Mouse (Mus musculus) gastrocnemius, adult 18-20 months (tissue): ENCODE results near the gene 1700010B08Rik. TPM values are rescaled to one million over a fixed set of nuclear protein-coding genes. Genes with fewer than 3 reads are reported as not detected.
"Not testable (repeated sequence)": the region's sequence is repeated elsewhere in the genome, so short reads cannot be mapped to it uniquely, and the experiment has no call there.

Experiments
- DNase-seq: peaks from one replicate; pipeline ENCODE4 v3.0.0; 2021; ENCODE audit warnings: low spot score
- long read RNA-seq, 2 experiments: library from polyadenylated mRNA; stranded (forward); transcript quantifications; one replicate each; pipeline ENCODE4 v2.0.0; 2021
- total RNA-seq, 2 experiments: library from RNA; stranded (reverse); gene quantifications; 2 replicates each; pipeline ENCODE4 v1.2.3; 2021

The 1700010B08Rik gene
- total RNA-seq = not detected
- long read RNA-seq, experiment 1 = 0 reads
- long read RNA-seq, experiment 2 = 0 reads

DNA sequence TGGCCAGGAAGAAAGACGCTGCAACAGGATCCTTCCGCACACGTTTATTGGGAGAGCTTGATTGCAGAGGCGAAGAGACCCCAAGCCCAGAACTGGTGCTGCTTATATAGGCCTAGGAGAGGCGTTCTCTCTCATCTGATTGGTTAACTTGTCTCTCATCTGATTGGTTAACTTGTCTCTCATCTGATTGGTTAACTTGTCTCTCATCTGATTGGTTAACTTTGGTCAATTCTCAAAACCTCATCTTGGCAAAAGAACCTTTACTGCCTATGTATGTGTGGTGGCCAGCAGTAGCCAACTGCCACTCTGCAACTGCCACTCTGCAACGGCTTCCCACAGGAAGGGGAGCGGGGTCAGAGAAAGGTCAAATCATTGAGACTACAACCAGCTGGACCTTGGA lies at the start of gene 1700010B08Rik:
1700010B08Rik (plus strand) TSS at position 301 of the 400 bp plus-strand sequence.
- not testable (repeated sequence) for DNase-seq

DNA sequence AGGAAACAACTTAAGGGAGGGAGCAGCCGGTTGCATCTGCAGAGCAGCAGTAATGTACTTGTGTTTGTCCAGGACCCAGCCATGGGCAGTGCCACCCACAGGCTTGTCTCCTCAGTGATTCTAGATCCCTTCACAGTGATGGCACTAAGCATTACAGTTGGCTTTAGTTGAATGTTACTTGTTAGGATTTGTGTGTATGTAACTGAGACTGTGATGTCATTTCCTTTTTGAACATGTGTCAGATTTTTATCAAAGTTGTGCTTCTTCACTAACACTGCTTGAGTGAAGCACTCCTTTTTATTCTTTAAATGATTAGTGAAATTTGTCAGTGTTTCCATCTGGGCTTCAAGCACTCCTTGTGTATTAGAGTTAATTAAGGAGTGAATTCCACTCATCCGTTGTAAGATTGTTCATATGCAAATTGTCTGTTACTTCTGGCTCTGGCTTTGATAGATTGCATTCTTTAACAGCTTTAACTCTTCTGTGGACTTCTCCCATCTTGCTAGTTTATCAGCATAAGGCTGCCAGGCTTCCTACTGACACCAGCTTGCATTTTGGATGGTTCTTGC lies 46.8 kb upstream of the 1700010B08Rik start:
- DNase-seq = no peak

DNA sequence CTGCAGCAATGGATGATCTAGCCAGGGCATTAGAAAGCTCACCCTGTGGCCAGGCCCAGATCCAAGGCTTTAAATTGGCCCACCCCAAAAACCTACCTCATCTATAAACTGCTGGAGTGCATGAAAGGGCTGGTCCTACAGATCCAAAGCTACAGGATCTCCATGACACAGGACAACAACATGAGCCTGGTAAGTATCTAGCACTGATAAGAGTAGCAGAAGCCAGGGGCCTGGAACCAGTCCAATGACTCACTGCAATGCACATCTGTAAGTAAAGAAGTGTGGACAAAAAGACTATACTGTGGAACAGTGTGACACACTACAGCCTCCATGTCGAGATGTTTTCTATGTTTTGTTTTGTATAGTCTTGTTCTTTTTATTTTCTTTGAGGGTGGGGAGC lies 45.7 kb upstream of the 1700010B08Rik start:
- no peak for DNase-seq

- DNase-seq = no peak
Measured at GRCm38 (mm10) chr2:173678593-173678992, 40.6 kb upstream of the 1700010B08Rik start.

DNA sequence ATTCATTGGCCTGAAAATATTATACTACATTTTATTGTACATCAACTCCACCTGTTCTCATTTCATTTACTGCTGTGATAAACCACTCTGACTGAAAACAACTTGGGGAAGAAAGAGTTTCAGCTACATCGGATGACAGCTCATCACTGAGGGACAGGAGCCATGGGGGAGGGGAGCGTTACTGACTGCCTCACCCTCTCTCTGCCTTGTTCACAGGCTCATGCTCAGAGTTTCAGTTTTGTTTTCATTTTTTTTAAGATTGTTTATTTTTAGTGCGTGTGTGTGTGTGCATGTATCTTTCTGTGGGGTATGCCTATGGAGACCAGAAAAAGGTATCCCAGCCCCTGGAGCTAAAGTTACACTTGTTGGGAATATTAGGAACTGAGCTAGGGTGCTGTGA lies 40.0 kb upstream of the 1700010B08Rik start:
- no peak for DNase-seq

DNA sequence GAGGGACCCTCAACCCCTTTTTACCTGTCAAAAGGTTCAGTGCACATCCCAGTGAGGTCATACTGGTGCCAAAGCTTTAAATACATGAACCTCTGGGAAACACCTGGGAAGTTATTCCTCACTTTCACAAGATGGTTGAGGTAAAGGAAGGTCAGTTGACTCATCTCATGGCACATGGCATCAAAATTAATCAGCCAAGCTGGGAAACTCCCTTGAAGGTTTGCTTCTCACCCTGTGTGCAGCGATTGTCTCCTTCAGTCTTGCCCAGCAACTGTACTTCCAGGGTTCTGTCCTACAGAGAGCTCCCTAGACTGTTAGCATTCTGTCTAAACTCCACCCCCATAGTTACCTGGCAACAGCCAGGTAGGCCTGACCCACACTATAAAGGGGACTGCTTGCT lies 39.1 kb upstream of the 1700010B08Rik start:
- DNase-seq = no peak

GRCm38 (mm10) chr2:173682773-173683172 lies 36.4 kb upstream of the 1700010B08Rik start:
- no peak for DNase-seq

DNA sequence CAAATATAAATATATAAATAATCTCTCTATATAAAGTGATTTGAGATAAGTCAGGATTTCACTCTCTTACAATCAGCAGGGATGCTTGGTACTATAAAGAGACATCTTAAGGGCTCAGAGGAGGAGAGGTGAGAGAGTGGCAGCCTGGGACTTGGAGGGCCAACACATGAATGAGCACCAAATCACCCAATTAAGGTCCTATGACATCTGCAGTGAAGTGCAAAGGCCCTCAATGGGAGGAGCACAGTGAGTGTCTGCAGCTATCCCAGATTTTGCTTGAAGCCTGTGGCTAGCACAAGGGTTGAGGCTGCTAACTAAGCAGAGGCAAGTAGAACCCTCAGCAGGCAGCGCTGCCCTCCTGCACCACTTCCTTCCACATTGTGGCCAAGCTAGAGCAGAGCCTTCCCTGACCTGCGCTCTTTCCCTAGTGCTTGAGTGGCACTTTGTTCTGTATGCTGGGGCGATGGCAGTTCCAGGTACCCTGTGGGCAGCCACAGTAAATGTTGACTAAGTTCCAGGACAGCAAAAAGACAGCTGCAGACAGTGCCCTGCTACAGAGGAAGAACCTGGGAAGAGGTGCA lies 33.3 kb upstream of the 1700010B08Rik start:
- DNase-seq = no peak

DNA sequence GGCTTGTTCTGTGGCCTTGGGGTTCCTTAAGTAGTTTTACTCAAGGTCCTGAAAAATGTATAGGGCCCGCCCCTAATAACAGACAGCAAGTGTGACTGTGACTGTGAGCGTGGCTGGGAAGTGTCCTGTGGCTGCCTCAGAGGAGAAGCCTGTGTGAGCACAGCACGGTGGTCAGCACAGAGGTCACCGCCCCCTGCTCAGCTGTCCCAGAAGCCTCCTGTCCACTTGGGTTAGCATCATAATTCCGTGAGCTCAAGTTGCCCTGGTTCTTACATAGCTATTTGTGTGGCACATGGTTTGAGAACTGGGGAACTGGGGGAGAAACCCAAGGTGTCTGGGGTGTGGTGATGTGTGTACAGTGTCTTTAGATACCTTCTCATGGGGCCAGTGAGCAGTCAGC lies 31.9 kb upstream of the 1700010B08Rik start:
- DNase-seq = no peak

DNA sequence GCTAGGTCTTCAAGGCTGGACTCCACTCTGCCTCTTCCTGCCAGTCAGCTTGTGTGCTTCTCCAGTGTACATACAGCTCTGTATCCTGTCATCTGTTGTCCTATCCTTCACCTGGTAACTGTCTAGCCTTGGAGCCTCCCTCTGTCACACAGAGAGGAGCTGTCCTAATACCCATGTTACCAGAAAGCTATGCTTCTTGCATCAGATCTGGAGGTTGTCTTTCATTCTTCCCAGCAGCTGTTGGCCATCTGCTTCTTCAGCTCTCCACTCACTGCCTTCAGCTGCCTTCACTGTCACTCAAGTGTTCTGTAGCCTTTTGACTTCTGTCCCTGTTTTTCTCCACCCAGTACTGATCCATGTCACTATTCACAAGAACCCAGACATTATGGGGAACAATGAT lies 29.4 kb upstream of the 1700010B08Rik start:
- DNase-seq = no peak

- DNase-seq = no peak
Measured at GRCm38 (mm10) chr2:173691748-173692147, 27.5 kb upstream of the 1700010B08Rik start.

- no peak for DNase-seq
Measured at GRCm38 (mm10) chr2:173692693-173693092, 26.5 kb upstream of the 1700010B08Rik start.

DNA sequence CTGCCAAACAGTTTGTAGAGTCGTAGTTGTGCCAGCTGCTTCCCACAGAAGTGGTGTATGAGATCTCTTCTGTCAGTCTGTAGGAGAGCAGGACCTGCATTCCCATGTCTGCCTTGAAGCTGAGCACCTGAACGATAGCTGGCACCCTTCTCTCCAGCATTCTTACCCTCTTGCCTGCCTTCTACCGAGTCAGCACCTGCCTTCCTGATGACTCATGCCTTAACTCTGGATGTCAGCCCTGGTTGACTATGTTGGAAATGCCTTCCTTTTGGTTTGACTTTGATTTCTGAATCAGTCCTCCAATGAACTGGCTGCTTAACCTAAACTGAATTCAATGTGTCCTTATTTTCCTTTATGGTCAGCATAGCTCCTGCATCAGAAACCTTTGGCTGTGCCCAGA lies 20.4 kb upstream of the 1700010B08Rik start:
- no peak for DNase-seq

- no peak for DNase-seq
Measured at GRCm38 (mm10) chr2:173702096-173702866, 16.9 kb upstream of the 1700010B08Rik start.

DNA sequence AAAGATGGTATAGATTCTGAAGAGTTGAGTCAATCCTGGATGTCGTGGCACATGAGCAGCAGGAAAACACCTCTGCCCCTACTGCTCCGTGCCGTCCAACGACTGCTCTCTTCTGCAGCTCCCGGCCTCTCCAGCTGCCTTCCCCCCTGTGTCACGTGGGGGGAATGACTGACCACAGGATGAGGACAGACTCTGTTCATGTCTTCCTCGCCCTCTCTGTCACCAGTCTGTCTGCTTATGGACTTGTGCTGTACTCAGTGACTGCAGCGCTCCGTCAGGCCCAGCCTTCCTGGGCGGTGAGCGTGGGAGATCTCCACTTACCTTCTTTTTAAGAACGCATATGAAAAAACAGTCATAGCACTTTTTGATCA lies 16.4 kb upstream of the 1700010B08Rik start:
- DNase-seq = no peak

DNA sequence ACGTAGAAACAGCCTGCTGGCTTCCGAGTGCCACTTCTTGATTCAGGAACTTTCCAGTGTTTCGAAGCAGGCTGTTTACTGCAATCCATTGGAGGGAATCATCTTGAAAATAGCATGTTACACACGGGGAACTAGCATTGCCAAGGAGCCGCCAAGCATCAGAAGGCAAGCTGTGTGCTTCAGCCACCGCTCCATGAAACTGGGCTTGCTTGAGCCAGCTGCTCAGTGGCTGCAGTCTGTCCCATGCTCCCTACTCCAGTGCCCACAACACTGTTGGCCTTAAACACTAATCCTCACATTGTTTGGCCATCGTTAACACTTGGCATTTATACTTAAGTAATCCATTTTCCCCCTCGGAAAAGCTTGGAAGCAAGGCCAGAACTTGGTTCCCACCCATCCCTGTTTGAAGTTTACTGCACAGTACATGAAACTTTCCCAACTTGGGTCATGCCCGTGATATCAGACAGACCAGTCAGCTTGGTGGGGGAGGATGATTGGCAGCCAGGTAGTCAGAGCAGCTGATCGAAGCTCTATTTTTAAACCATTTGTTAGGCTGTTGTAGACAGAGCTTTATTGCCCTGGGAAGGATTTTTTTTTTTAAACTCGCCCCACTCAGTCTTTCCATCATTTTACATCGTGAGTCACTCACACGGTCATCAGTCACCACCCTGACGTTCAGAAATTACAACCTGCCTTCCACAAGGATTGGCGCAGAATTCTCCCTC lies 13.2 kb upstream of the 1700010B08Rik start:
- DNase-seq = no peak

DNA sequence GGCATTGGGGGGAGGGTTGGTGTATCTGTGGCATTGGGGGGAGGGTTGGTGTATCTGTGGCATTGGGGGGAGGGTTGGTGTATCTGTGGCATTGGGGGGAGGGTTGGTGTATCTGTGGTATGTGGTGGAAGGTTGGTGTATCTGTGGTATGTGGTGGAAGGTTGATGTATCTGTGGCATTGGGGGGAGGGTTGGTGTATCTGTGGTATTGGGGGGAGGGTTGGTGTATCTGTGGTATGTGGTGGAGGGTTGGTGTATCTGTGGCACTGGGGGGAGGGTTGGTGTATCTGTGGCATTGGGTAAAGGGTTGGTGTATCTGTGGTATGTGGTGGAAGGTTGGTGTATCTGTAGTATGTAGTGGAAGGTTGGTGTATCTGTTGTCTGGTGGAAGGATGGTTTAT lies 11.6 kb upstream of the 1700010B08Rik start:
- not testable (repeated sequence) for DNase-seq

GRCm38 (mm10) chr2:173710193-173710592 lies 9.0 kb upstream of the 1700010B08Rik start:
- no peak for DNase-seq

- DNase-seq = no peak
Measured at GRCm38 (mm10) chr2:173712656-173713055, 6.6 kb upstream of the 1700010B08Rik start.

DNA sequence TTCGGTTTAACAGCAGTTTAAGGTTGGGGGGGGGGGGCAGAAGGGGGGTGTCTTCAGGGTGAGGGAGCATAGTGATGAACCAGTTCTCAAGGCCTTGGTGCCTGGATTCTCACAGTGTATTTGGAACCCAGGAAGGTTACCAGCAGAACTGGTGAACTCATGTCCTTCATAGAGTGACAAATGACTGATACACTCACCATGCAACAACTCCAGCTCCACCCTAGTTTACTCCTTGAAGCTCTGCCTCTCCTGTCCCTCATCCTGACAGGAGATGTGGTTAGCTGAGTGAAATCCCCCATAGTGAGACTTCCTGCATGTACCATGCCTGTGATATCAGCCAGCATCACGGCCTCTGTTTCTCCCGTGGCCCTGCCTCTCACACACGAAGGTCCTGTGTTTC lies 6.0 kb upstream of the 1700010B08Rik start:
- DNase-seq = no peak

DNA sequence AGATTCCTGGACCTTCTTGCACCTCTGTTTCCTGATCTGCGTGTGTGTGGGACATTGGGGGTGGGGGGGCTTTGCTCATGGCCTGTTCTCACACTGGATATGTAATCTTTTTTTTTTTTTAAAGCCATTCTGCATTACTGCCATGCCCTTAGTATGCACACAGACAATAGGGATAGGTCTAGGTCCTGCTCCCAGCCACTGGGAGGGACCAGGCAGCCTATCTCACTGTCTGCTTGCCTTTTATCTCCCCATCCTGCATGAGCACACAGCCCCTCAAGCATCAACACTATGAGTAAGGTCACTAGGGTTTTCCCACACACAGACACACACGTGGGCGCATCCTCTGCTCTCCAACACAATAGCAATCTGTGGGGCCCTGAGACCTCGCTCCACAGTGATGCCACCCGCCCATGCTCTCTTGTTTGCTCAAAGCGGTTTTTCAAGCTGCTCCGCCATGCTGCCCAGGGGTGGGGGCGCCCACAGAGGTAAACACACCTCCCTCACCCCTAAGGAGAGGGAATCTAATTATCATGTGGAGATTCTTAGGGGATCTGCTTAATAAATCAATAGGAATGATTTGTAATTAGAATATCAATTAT lies 4.5 kb upstream of the 1700010B08Rik start:
- DNase-seq = no peak

- no peak for DNase-seq
Measured at GRCm38 (mm10) chr2:173716966-173717365, 2.2 kb upstream of the 1700010B08Rik start.
